In genomic region chr8:111613181-111613580, GRCm38 (mm10) we compare ENCODE assay signal across 27 mouse cellular contexts. TPM values are rescaled to one million over a fixed set of nuclear protein-coding genes. Genes with fewer than 3 reads are reported as not detected.
DNase-seq lines count a peak whose midpoint lies in the region; ATAC-seq and TF ChIP-seq lines count a peak whose summit lies in the region.
"Had no signal": no experiment of that assay in that cellular context is flagged by ENCODE, and none has a peak within 500 bp of the region (broad histone marks: within the 10 kb centered on the region; RNA-seq: fewer than 3 reads in every experiment).

No protein-coding gene starts in this region.

- H3K9me3 ChIP-seq in intestine, embryonic 15.5 days, result no peaks in the 10 kb centered on the region
- H3K9me3 ChIP-seq in stomach, postnatal 0 days (ENCODE audit: control insufficient read depth, low read length), result no peaks in the 10 kb centered on the region
- H3K9me3 ChIP-seq: embryonic facial prominence, embryonic 13.5 days; forebrain, embryonic 13.5 days; hindbrain, embryonic 15.5 days; kidney, embryonic 15.5 days; limb, embryonic 10.5 days; liver, embryonic 15.5 days had no signal

- 0 out of 2 replicates have a peak overlapping the region, but pooled peaks have one; percentile 8 for H3K27ac ChIP-seq in left cerebral cortex, adult 2 months
- H3K27ac ChIP-seq in intestine, embryonic 15.5 days, result no peak overlapping the region
- H3K27ac ChIP-seq in stomach, postnatal 0 days (replicated peaks), result 0 out of 2 replicates have a peak overlapping the region, but pooled peaks have one; percentile 25
- H3K27ac ChIP-seq: embryonic facial prominence, embryonic 13.5 days; forebrain, embryonic 13.5 days; hindbrain, embryonic 15.5 days; kidney, embryonic 15.5 days; limb, embryonic 10.5 days; liver, embryonic 15.5 days; macrophage had no signal

- H3K4me1 ChIP-seq in intestine, embryonic 15.5 days (replicated peaks), result 0 out of 2 replicates have a peak, but pooled peaks cover 3% of the 10 kb centered on the region
- no peaks in the 10 kb centered on the region for H3K4me1 ChIP-seq in stomach, postnatal 0 days (replicated peaks; ENCODE audit: control insufficient read depth, insufficient read depth)
- H3K4me1 ChIP-seq: hindbrain, embryonic 15.5 days; limb, embryonic 10.5 days; liver, embryonic 15.5 days had no signal

- H3K4me2 ChIP-seq in intestine, embryonic 15.5 days (replicated peaks), result no peak overlapping the region
- H3K4me2 ChIP-seq in stomach, postnatal 0 days (replicated peaks; ENCODE audit: low read depth), result no peak overlapping the region
- H3K4me2 ChIP-seq: embryonic facial prominence, embryonic 13.5 days; forebrain, embryonic 13.5 days; hindbrain, embryonic 15.5 days; kidney, embryonic 15.5 days; liver, embryonic 15.5 days had no signal

- peak; percentile 48; the same call in 1 of the 2 replicates for ATAC-seq in intestine, embryonic 15.5 days
- ATAC-seq in stomach, postnatal 0 days (ENCODE audit: low FRiP score, low TSS enrichment), result peak; percentile 89
- ATAC-seq: activated CD4-positive, CD25-positive, alpha-beta regulatory T cell, adult 4 months; forebrain, embryonic 13.5 days had no signal

- no peak for DNase-seq in left cerebral cortex, adult 2 months (ENCODE audit: extremely low spot score in 1 of 2, low spot score in 2 of 2)
- no peak for DNase-seq in left cerebral cortex, adult 8-10 months (ENCODE audit: low spot score in 2 of 2)
- peak; percentile 99 for DNase-seq in ES-CJ7 (ENCODE audit: low read depth, low spot score)
- DNase-seq in stomach, postnatal 0 days (ENCODE audit: low spot score), result no peak
- DNase-seq in kidney, postnatal 36 days, result no peak
- no peak for DNase-seq in frontal cortex, postnatal 25 days (ENCODE audit: low spot score in 2 of 2)
- DNase-seq: adrenal gland, postnatal 10 days; cerebellum, adult 18-20 months; cerebellum, postnatal 36 days; embryo, embryonic 11 days; gastrocnemius, postnatal 14 days; kidney, postnatal 4 days; layer of hippocampus, adult 9-11 months; liver; right cerebral cortex, adult 18-20 months; right cerebral cortex, postnatal 4 days; thymus, postnatal 25 days had no signal

- no peak overlapping the region for H3K9ac ChIP-seq in intestine, embryonic 15.5 days
- no peak overlapping the region for H3K9ac ChIP-seq in stomach, postnatal 0 days (ENCODE audit: low read length)
- H3K9ac ChIP-seq: embryonic facial prominence, embryonic 13.5 days; forebrain, embryonic 13.5 days; hindbrain, embryonic 15.5 days; kidney, embryonic 15.5 days; liver, embryonic 15.5 days had no signal

- H3K36me3 ChIP-seq in intestine, embryonic 15.5 days, result no peaks in the 10 kb centered on the region
- no peaks in the 10 kb centered on the region for H3K36me3 ChIP-seq in stomach, postnatal 0 days (ENCODE audit: control insufficient read depth, insufficient read depth, low read length)

- intact Hi-C loops in left cerebral cortex, adult 2 months (cut with DNase I), result no loop called here

- TF ChIP-seq EP300 in stomach, postnatal 0 days (optimal IDR thresholded peaks at IDR 0.05), result no peak

- no peak overlapping the region for H3K4me3 ChIP-seq in left cerebral cortex, adult 2 months
- no peak overlapping the region for H3K4me3 ChIP-seq in intestine, embryonic 15.5 days (replicated peaks)
- no peak overlapping the region for H3K4me3 ChIP-seq in stomach, postnatal 0 days (ENCODE audit: low read depth, low read length)
- H3K4me3 ChIP-seq: embryonic facial prominence, embryonic 13.5 days; erythroblast, embryonic 14.5 days; forebrain, embryonic 13.5 days; hindbrain, embryonic 15.5 days; kidney, embryonic 15.5 days; limb, embryonic 10.5 days; liver, embryonic 15.5 days had no signal

- 73% methylated on average over 5 of the region's 5 CpGs for WGBS in intestine, embryonic 15.5 days
- whole genome bisulfite sequencing in stomach, postnatal 0 days, result 61% methylated on average over 5 of the region's 5 CpGs

- no peaks in the 10 kb centered on the region for H3K27me3 ChIP-seq in intestine, embryonic 15.5 days (replicated peaks)
- no peaks in the 10 kb centered on the region for H3K27me3 ChIP-seq in stomach, postnatal 0 days (ENCODE audit: control insufficient read depth, insufficient read depth, low read length)
- H3K27me3 ChIP-seq: embryonic facial prominence, embryonic 13.5 days; forebrain, embryonic 13.5 days; hindbrain, embryonic 15.5 days; kidney, embryonic 15.5 days; liver, embryonic 15.5 days had no signal

- no peak for TF ChIP-seq CTCF in left cerebral cortex, adult 2 months (IDR thresholded peaks at IDR 0.05)
- TF ChIP-seq CTCF in stomach, postnatal 0 days (IDR thresholded peaks at IDR 0.05; ENCODE audit: low read depth), result no peak

RNA-seq across cellular contexts. Expression of gene Ldhd, which starts 17.0 kb away (rescaled TPM):
- total RNA-seq in left cerebral cortex, adult 2 months (2021), result 10 to 100 TPM; 10.1 to 10.8 TPM
- 10 to 100 TPM; 10.6 to 11.4 (median 10.8) TPM for total RNA-seq in left cerebral cortex, adult 8-10 months (2022)
- 1.6 and 1.8 TPM in 2 replicates for polyA plus RNA-seq in intestine, embryonic 15.5 days (2015; fragmentation: Nextera tagmentation; extraction: Ambion mirVana)
- 5.3 and 5.6 TPM in 2 replicates for polyA plus RNA-seq in stomach, postnatal 0 days (2015; fragmentation: Nextera tagmentation; extraction: Ambion mirVana)
- polyA plus RNA-seq: erythroblast, embryonic 14.5 days had no signal

RNA-seq across cellular contexts. Expression of gene Zfp1, which starts 30.0 kb away (rescaled TPM):
- 10 to 100 TPM; 22.0 to 23.5 TPM for total RNA-seq in left cerebral cortex, adult 2 months (2021)
- total RNA-seq in left cerebral cortex, adult 8-10 months (2022), result 10 to 100 TPM; 22.1 to 25.2 (median 24.1) TPM
- 14.9 and 15.7 TPM in 2 replicates for polyA plus RNA-seq in intestine, embryonic 15.5 days (2015; fragmentation: Nextera tagmentation; extraction: Ambion mirVana)
- polyA plus RNA-seq in stomach, postnatal 0 days (2015; fragmentation: Nextera tagmentation; extraction: Ambion mirVana), result 10.5 and 10.9 TPM in 2 replicates
